8 mouse cellular contexts compared by ENCODE assay signal in genomic region chr9:44707749-44708428, GRCm38 (mm10). TPM values are rescaled to one million over a fixed set of nuclear protein-coding genes. Genes with fewer than 3 reads are reported as not detected.
DNase-seq lines count a peak whose midpoint lies in the region; ATAC-seq and TF ChIP-seq lines count a peak whose summit lies in the region.

No protein-coding gene starts in this region.

- peak overlapping the region; percentile 79 for H3K4me2 ChIP-seq in limb, embryonic 14.5 days (replicated peaks; ENCODE audit: low read depth, low read length, severe bottlenecking)
- peak overlapping the region; percentile 74 for H3K4me2 ChIP-seq in stomach, embryonic 16.5 days (ENCODE audit: low read depth, low read length)

- H3K4me1 ChIP-seq in limb, embryonic 14.5 days (ENCODE audit: control insufficient read depth, insufficient read depth, low read length) = peaks cover 16% of the 10 kb centered on the region
- peaks cover 11% of the 10 kb centered on the region for H3K4me1 ChIP-seq in stomach, embryonic 16.5 days (ENCODE audit: control insufficient read depth, insufficient read depth, low read length)

- DNase-seq in frontal cortex, postnatal 36 days (ENCODE audit: low spot score in 2 of 2) = no peak
- peak; percentile 22 for DNase-seq in ovary, postnatal 14 days (ENCODE audit: low spot score)
- DNase-seq in ovary, adult 18-20 months (ENCODE audit: low spot score) = no peak
- no peak for DNase-seq in limb, embryonic 14.5 days (ENCODE audit: low spot score)
- no peak for DNase-seq in gastrocnemius, adult 8-10 months (ENCODE audit: low spot score in 2 of 2)
- no peak for DNase-seq in adrenal gland, adult 8-10 months

- WGBS in limb, embryonic 14.5 days = 21% methylated on average over 28 of the region's 28 CpGs
- WGBS in stomach, embryonic 16.5 days = 23% methylated on average over 28 of the region's 28 CpGs

- peak overlapping the region; percentile 64 for H3K27ac ChIP-seq in limb, embryonic 14.5 days (replicated peaks; ENCODE audit: low read depth, low read length)
- H3K27ac ChIP-seq in stomach, embryonic 16.5 days (ENCODE audit: low read length) = peak overlapping the region; percentile 68

- H3K9me3 ChIP-seq in limb, embryonic 14.5 days (ENCODE audit: control insufficient read depth, low read length) = no peaks in the 10 kb centered on the region
- no peaks in the 10 kb centered on the region for H3K9me3 ChIP-seq in stomach, embryonic 16.5 days (replicated peaks; ENCODE audit: control insufficient read depth, low read length)

- no peaks in the 10 kb centered on the region for H3K27me3 ChIP-seq in limb, embryonic 14.5 days (ENCODE audit: control insufficient read depth, insufficient read depth, low read length)
- no peaks in the 10 kb centered on the region for H3K27me3 ChIP-seq in stomach, embryonic 16.5 days (ENCODE audit: control insufficient read depth, insufficient read depth, low read length)

- H3K4me3 ChIP-seq in limb, embryonic 14.5 days (replicated peaks; ENCODE audit: low read length) = peak overlapping the region; percentile 37
- peak overlapping the region; percentile 49 for H3K4me3 ChIP-seq in stomach, embryonic 16.5 days (replicated peaks; ENCODE audit: low read length)

- peak; percentile 36; the same call in 1 of the 2 replicates for ATAC-seq in frontal cortex, adult (ENCODE audit: low TSS enrichment)
- ATAC-seq in limb, embryonic 14.5 days (ENCODE audit: low FRiP score, low read depth) = peak; percentile 50
- no peak; the same call in 1 of the 2 replicates for ATAC-seq in stomach, embryonic 16.5 days (ENCODE audit: insufficient read depth, low FRiP score)

- H3K9ac ChIP-seq in limb, embryonic 14.5 days (ENCODE audit: low read depth, low read length, severe bottlenecking) = peak overlapping the region; percentile 55
- peak overlapping the region; percentile 68 for H3K9ac ChIP-seq in stomach, embryonic 16.5 days (ENCODE audit: low read length)

- peaks cover 74% of the 10 kb centered on the region for H3K36me3 ChIP-seq in limb, embryonic 14.5 days (ENCODE audit: control insufficient read depth, insufficient read depth, low read length)
- 0 out of 2 replicates have a peak, but pooled peaks cover 4% of the 10 kb centered on the region for H3K36me3 ChIP-seq in stomach, embryonic 16.5 days (ENCODE audit: control insufficient read depth, insufficient read depth, low read length)

- no peak for TF ChIP-seq POLR2A in limb, embryonic 14.5 days (IDR thresholded peaks at IDR 0.05; ENCODE audit: borderline replicate concordance, extremely low read depth, insufficient read depth, insufficient read length)

RNA-seq across cellular contexts. Expression of gene Phldb1, which starts 27.1 kb away (rescaled TPM):
- polyA plus RNA-seq in limb, embryonic 14.5 days (2012; rRNA removed) = 85.6 and 113 TPM in 2 replicates
- polyA plus RNA-seq in limb, embryonic 14.5 days (2014; fragmentation: Nextera tagmentation; extraction: Ambion mirVana) = 36.5 and 46.2 TPM in 2 replicates
- polyA plus RNA-seq in stomach, embryonic 16.5 days (2015; fragmentation: Nextera tagmentation; extraction: Ambion mirVana) = 22.4 and 24.5 TPM in 2 replicates
- 10 to 100 TPM; 20.0 to 33.0 (median 32.5) TPM for total RNA-seq in gastrocnemius, adult 8-10 months (2022)
- total RNA-seq in adrenal gland, adult 8-10 months (2022) = 10 to 100 TPM; 31.7 to 64.7 (median 48.5) TPM

RNA-seq across cellular contexts. Expression of gene Treh, which starts 34.9 kb away (rescaled TPM):
- polyA plus RNA-seq in limb, embryonic 14.5 days (2012; rRNA removed) = not detected in 2 replicates
- not detected in 2 replicates for polyA plus RNA-seq in limb, embryonic 14.5 days (2014; fragmentation: Nextera tagmentation; extraction: Ambion mirVana)
- not detected in 2 replicates for polyA plus RNA-seq in stomach, embryonic 16.5 days (2015; fragmentation: Nextera tagmentation; extraction: Ambion mirVana)
- not detected for total RNA-seq in gastrocnemius, adult 8-10 months (2022)
- total RNA-seq in adrenal gland, adult 8-10 months (2022) = not detected

RNA-seq across cellular contexts. Expression of gene Arcn1, which starts 59.8 kb away (rescaled TPM):
- 105 and 111 TPM in 2 replicates for polyA plus RNA-seq in limb, embryonic 14.5 days (2012; rRNA removed)
- polyA plus RNA-seq in limb, embryonic 14.5 days (2014; fragmentation: Nextera tagmentation; extraction: Ambion mirVana) = 221 and 234 TPM in 2 replicates
- 212 and 218 TPM in 2 replicates for polyA plus RNA-seq in stomach, embryonic 16.5 days (2015; fragmentation: Nextera tagmentation; extraction: Ambion mirVana)
- total RNA-seq in gastrocnemius, adult 8-10 months (2022) = 10 to 100 TPM; 73.3 to 85.5 (median 80.4) TPM
- 100 to 1,000 TPM; 172 to 185 (median 176) TPM for total RNA-seq in adrenal gland, adult 8-10 months (2022)

RNA-seq across cellular contexts. Expression of gene Ift46, which starts 59.8 kb away (rescaled TPM):
- 109 and 116 TPM in 2 replicates for polyA plus RNA-seq in limb, embryonic 14.5 days (2012; rRNA removed)
- polyA plus RNA-seq in limb, embryonic 14.5 days (2014; fragmentation: Nextera tagmentation; extraction: Ambion mirVana) = 123 and 131 TPM in 2 replicates
- polyA plus RNA-seq in stomach, embryonic 16.5 days (2015; fragmentation: Nextera tagmentation; extraction: Ambion mirVana) = 76.3 and 77.3 TPM in 2 replicates
- total RNA-seq in gastrocnemius, adult 8-10 months (2022) = 10 to 100 TPM; 18.0 to 33.4 (median 22.4) TPM
- total RNA-seq in adrenal gland, adult 8-10 months (2022) = 100 to 1,000 TPM in 2 of 4 experiments, 10 to 100 TPM in 2; 77.7 to 116 (median 99.6) TPM
